Mouse (Mus musculus) Muller cell, postnatal 12 days (primary cell): ENCODE results near the gene Phrf1.

Experiments used
- DNase-seq: peaks from one replicate; pipeline ENCODE4 v3.0.0-alpha.2; 2015; ENCODE audit errors: inconsistent ontology term

The Phrf1 gene

GRCm38 (mm10) chr7:141292583-141293388 lies 64.2 kb downstream of the Phrf1 start:
- no peak for DNase-seq

- DNase-seq, result peak; percentile 55
Observed at GRCm38 (mm10) chr7:141293852-141294471, 65.4 kb downstream of the Phrf1 start.

- DNase-seq, result no peak
Observed at GRCm38 (mm10) chr7:141294479-141294878, 65.9 kb downstream of the Phrf1 start.

- no peak for DNase-seq
Observed at GRCm38 (mm10) chr7:141297926-141298650, 69.5 kb downstream of the Phrf1 start.

GRCm38 (mm10) chr7:141299175-141299574 lies 70.6 kb downstream of the Phrf1 start:
- DNase-seq, result no peak

- DNase-seq, result no peak
Observed at GRCm38 (mm10) chr7:141301386-141301785, 72.8 kb downstream of the Phrf1 start.

- DNase-seq, result no peak
Observed at GRCm38 (mm10) chr7:141302702-141303268, 74.2 kb downstream of the Phrf1 start.

- no peak for DNase-seq
Observed at GRCm38 (mm10) chr7:141304537-141304936, 76.0 kb downstream of the Phrf1 start.
